Mouse (Mus musculus) embryo, embryonic 11.5 days (tissue): ENCODE results near the gene Epb42.
"Not testable (repeated sequence)": the region's sequence is repeated elsewhere in the genome, so short reads cannot be mapped to it uniquely, and the experiment has no call there.

Experiments
- DNase-seq: peaks from one replicate; pipeline ENCODE4 v3.0.0-alpha.2; 2012; ENCODE audit warnings: low read depth, low spot score

Epb42 gene

GRCm38 (mm10) chr2:121036733-121037341 is at the start of gene Epb42:
Gene Epb42, minus strand, starts transcription at chr2:121037072.
- no peak for DNase-seq

GRCm38 (mm10) chr2:121085480-121086185 is 48.8 kb upstream of the Epb42 start, which contains the start of gene Tgm5:
Gene Tgm5, minus strand, starts transcription at chr2:121085841.
- DNase-seq: no peak

GRCm38 (mm10) chr2:121082626-121083025 is 45.8 kb upstream of the Epb42 start:
- no peak for DNase-seq

GRCm38 (mm10) chr2:121074747-121075146 is 37.9 kb upstream of the Epb42 start:
- DNase-seq: no peak

GRCm38 (mm10) chr2:121071871-121072270 is 35.0 kb upstream of the Epb42 start:
- no peak for DNase-seq

- no peak for DNase-seq
Observed at GRCm38 (mm10) chr2:121069506-121069905, 32.6 kb upstream of the Epb42 start.

GRCm38 (mm10) chr2:121067116-121067515 is 30.2 kb upstream of the Epb42 start:
- DNase-seq: no peak

- DNase-seq: no peak
Observed at GRCm38 (mm10) chr2:121061315-121061714, 24.4 kb upstream of the Epb42 start.

- DNase-seq: no peak
Observed at GRCm38 (mm10) chr2:121057997-121058396, 21.1 kb upstream of the Epb42 start.

GRCm38 (mm10) chr2:121055915-121056314 is 19.0 kb upstream of the Epb42 start:
- no peak for DNase-seq

GRCm38 (mm10) chr2:121054060-121054459 is 17.2 kb upstream of the Epb42 start:
- no peak for DNase-seq

GRCm38 (mm10) chr2:121052176-121052575 is 15.3 kb upstream of the Epb42 start:
- no peak for DNase-seq

- DNase-seq: no peak
Observed at GRCm38 (mm10) chr2:121045653-121046052, 8.8 kb upstream of the Epb42 start.

GRCm38 (mm10) chr2:121041098-121041497 is 4.2 kb upstream of the Epb42 start:
- DNase-seq: peak; percentile 23

- DNase-seq: no peak
Observed at GRCm38 (mm10) chr2:121039382-121039781, 2.5 kb upstream of the Epb42 start.

- DNase-seq: not testable (repeated sequence)
Observed at GRCm38 (mm10) chr2:121038851-121039250, 2.0 kb upstream of the Epb42 start.

- no peak for DNase-seq
Observed at GRCm38 (mm10) chr2:121022918-121023317, 14.0 kb downstream of the Epb42 start.

- DNase-seq: no peak
Observed at GRCm38 (mm10) chr2:121017151-121017550, 19.7 kb downstream of the Epb42 start.

GRCm38 (mm10) chr2:121016226-121016625 is 20.6 kb downstream of the Epb42 start:
- DNase-seq: no peak

GRCm38 (mm10) chr2:121015507-121015906 is 21.4 kb downstream of the Epb42 start:
- no peak for DNase-seq

GRCm38 (mm10) chr2:121012676-121013075 is 24.2 kb downstream of the Epb42 start:
- DNase-seq: no peak

GRCm38 (mm10) chr2:121009071-121009677 is 27.7 kb downstream of the Epb42 start:
- no peak for DNase-seq

- no peak for DNase-seq
Observed at GRCm38 (mm10) chr2:121008664-121009007, 28.2 kb downstream of the Epb42 start.
